Mouse (Mus musculus) layer of hippocampus, postnatal 36 days (tissue): ENCODE results near the gene Nphp3. TPM values are rescaled to one million over a fixed set of nuclear protein-coding genes. Genes with fewer than 3 reads are reported as not detected.

Source experiments
- DNase-seq, 2 experiments: peaks; one replicate each; pipeline ENCODE4 v3.0.0; 2022
- total RNA-seq, 2 experiments: library from RNA; stranded (reverse); gene quantifications; 2 replicates each; pipeline ENCODE4 v1.2.3; 2021

Gene Nphp3
- total RNA-seq, result 1 to 10 TPM; 5.1 to 5.6 TPM

DNA sequence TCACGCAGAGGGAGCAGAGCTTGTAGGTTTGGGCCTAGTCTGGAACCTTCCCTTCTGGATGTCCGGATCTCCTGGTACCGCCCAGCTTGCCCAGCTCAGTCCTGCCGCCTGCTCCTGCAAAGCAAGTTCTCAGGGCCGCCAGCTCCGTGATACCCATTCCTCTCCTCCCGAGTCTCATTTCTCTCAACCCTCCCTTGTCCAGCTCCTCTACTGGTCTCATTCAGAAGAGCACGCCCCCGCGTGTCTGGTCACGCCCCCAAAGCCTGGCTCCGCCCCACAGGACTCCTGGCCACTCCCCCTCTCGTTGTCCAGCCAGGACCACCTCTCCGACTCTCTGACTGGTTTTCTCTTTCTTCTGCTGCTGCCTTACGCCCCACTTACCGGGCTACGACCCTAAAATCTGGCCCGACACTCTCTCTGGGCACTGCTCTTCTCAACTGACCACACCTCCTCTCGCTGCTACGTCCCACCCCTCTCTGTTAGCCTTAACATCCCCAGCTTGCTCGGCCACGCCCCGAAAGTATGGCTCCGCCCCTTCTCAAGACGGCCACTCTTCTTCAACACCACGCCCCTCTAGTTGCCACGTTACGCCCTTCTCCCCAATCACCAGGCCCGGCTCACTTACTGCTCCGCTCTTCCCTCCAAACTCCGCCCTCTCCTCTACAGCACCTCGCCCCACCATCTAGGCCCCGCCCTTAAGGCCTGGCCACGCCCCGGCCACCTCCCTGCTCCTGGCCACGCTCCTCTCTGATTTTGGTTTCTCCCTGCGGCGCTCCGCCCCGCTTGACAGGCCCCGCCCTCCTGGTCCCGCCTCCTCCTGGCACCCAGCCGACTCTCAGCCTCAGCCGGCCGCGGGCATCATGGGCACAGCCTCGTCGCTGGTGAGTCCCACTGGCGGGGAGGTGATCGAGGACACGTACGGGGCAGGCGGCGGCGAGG, at the start of gene Nphp3:
Gene Nphp3, plus strand, starts transcription at position 624 of the 939 bp plus-strand sequence.
- peak; percentile 99 for DNase-seq

GRCm38 (mm10) chr9:103958722-103959121, 43.6 kb upstream of the Nphp3 start:
- no peak for DNase-seq

GRCm38 (mm10) chr9:103959989-103960388, 42.4 kb upstream of the Nphp3 start:
- DNase-seq, result peak; percentile 45 to 48

DNA sequence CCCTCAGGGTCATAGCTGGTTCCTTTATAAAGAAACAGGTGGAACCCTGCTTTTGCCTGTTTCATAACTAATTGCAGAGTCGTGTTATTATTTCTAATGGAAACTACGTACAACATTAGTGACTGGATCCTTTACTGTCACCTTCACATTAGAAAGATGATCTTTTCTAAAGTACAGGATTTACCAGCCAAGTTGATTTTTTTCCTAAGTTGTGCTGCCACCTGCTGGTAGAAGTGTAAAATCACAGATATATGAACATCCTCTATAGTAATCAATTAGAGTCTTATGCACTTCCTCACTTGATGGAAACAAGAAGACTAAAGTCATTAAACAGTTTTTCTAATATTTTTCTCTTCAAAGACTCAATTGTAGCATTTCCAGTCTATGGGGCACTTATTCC, 5.8 kb upstream of the Nphp3 start:
- DNase-seq, result peak in 1 of 2 experiments; percentile 21

DNA sequence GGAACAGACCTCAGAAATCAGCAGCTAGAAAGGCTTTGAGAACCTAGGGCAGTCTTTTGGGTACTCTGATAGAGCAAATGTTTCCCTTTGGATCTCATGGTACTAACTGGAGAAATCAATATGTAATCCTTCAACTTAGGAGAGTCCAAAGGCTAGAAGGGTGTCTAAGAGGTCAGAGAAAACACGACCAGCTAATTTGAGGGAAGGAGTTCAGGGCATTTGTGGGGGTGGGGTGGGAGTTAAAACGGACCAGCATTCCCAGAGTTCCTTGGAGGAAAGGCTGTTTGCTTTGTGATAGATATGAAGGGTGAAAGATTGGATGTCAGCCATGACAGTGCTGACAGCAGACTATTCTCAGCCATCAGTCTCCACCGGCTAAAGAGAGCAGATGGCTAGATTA, 1.7 kb upstream of the Nphp3 start:
- DNase-seq, result no peak

DNA sequence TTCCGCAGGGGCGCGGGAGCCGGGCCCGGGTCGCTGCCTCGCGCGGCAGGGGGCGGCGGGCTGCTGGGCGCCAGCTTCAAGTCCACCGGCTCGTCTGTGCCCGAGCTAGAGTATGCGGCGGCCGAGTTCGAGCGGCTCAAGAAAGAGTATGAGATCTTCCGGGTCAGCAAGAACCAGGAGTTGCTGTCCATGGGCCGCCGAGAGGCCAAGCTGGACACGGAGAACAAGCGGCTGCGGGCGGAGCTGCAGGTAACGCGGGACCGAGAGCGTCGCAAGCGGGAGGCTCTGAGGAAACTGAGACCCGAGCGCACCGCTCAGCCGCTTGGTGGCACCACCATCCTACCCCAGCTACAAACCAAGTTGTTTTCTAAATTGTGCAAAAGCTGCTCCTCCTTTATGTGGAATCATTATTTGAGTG, 578 bp downstream of the Nphp3 start:
- peak; percentile 70 to 74 for DNase-seq

- no peak for DNase-seq
These were observed 12.2 kb downstream of the Nphp3 start for GRCm38 (mm10) chr9:104014526-104014925.

- DNase-seq, result no peak
These were observed 18.7 kb downstream of the Nphp3 start for GRCm38 (mm10) chr9:104021026-104021425.

- no peak for DNase-seq
These were observed 24.8 kb downstream of the Nphp3 start for GRCm38 (mm10) chr9:104027186-104027585.

DNA sequence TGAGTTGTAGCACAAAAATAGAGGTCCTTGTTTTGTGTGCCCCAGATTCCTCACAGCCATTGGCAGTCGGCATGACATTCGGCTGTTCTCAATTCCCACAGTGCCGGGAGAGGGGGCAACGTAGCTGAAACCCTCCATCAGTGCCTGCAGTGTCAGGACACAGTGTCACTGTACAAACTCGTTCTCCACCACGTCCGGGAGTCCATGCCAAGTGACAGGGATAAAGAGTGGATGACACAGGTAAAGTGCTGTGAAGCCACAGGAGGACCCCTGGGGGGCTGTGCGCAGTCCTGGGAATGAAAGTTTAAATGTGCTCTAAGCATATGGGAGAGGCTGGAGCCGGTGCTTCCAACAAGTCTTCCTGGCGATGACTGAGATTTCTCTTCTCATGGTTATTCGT, 27.5 kb downstream of the Nphp3 start:
- no peak for DNase-seq

- no peak for DNase-seq
These were observed 31.9 kb downstream of the Nphp3 start for GRCm38 (mm10) chr9:104034231-104034630.

DNA sequence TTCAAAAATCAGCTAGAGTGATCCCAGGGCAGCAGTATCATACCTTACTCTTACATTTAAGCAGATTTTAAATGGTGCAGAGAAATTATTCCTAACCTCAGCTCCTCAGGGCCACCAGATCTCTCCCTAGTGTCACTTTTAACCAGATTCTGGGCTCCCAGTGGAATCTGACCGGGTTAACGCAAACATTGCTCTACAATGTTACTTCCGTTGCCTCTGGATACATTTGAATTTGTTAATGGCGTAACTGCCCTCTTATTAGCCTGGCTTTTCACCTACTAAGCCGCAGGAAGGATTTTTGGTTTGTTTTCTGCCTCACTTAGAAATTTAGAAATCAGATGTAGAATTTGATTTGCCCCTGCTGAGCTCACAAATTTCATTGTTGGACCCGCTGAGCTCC, 32.4 kb downstream of the Nphp3 start:
- DNase-seq, result no peak

GRCm38 (mm10) chr9:104035261-104036015, 33.1 kb downstream of the Nphp3 start:
- DNase-seq, result peak; percentile 67 to 71

GRCm38 (mm10) chr9:104038266-104038665, 35.9 kb downstream of the Nphp3 start:
- no peak for DNase-seq

DNA sequence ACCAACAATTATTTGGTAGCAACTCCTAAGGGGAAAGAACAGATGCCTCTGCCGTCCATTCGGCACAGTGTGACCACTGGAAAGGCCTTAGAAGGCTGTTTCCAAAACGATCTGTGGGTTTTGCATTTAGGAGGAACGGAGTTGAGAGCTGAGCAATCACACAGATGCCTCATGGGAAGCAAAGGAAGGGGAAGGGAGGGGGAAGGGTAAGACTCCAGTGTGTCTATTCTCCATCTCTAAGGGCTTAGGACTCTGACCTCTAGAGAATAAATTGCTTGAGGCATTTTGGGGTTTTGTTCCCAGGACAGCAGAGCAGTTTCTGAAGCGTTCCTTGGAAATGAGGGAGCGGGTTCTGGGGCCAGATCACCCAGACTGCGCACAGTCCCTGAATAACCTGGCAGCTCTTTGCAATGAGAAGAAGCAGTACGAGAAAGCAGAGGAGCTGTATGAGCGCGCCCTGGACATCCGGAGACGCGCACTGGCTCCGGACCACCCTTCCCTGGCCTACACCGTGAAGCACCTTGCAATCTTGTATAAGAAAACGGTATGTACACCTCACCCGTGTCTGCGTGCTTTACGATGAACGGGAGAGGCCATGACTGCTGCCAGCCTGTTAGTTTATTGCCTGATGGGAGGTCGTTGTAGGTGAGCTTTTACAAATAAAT, 36.8 kb downstream of the Nphp3 start:
- no peak for DNase-seq

- DNase-seq, result no peak
These were observed 37.4 kb downstream of the Nphp3 start for GRCm38 (mm10) chr9:104039742-104040141.

DNA sequence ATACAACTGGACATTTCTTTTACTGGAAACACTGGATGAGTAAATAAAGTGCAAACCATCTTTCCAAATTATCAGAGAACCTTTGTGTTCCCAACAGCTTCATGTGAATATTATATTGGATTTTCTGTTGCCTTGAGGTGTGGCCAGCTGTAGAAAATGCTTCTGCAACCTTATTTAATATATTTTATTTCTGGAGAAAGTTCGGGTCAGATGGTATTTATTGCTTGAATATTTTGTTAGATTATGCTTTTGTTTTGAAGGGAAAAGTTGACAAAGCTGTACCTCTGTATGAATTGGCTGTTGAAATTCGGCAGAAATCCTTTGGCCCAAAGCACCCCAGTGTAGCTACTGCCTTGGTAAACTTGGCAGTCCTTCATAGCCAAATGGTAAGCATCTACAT, 38.0 kb downstream of the Nphp3 start, which contains the start of gene Gm28305:
Gene Gm28305, plus strand, starts transcription at position 301 of the 400 bp plus-strand sequence.
- DNase-seq, result no peak

DNA sequence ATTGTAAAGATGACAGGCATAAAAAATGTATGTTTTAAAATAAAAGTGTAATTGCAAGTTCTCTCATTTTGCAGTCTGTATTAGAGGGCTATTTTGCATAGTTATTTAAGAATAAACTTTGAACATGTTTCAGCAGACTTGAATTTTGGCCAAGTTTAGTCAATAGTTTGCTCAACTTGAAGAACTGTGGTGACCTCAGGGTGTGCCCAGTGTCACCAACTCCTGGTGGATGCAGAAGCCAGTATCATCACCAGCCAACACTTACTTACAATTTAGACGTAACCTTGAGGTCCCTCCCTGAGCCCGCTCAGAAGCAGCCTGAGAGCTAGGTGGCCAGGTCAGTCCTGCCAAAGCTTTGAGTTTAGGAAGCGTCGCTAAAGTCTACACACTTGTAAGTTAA, 41.3 kb downstream of the Nphp3 start:
- no peak for DNase-seq

- DNase-seq, result no peak
These were observed 48.7 kb downstream of the Nphp3 start for GRCm38 (mm10) chr9:104051028-104051427.

- DNase-seq, result peak; percentile 44 to 68
These were observed 60.3 kb downstream of the Nphp3 start, which contains the start of gene Uba5 for GRCm38 (mm10) chr9:104062430-104063243. TSS of gene Uba5 (minus strand) at chr9:104063134.

- DNase-seq, result peak; percentile 83 to 87
These were observed 61.1 kb downstream of the Nphp3 start, which contains the start of gene Acad11 for GRCm38 (mm10) chr9:104063244-104063961. TSS of gene Acad11 (plus strand) at chr9:104063377.
